In the genomic region with DNA sequence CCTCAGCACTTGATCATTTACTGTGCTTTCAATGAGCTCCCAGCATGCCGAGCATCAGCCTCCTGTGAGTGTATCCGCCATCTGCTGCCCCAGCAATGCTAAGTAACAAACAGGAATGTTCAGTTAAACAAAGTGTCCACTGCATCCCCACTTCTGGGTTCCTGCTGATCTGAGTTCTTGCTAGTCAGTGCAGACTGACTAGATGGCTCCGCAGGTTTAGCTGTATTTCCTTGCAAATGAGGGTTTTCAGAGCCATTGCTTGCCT, we compare ENCODE assay signal across 17 mouse cellular contexts.
DNase-seq lines count a peak whose midpoint lies in the region; ATAC-seq lines count a peak whose summit lies in the region.
"Had no signal": no experiment of that assay in that cellular context is flagged by ENCODE, and none has a peak within 500 bp of the region (broad histone marks: within the 10 kb centered on the region; RNA-seq: fewer than 3 reads in every experiment).

No protein-coding gene starts in this region.

- H3K4me2 ChIP-seq in neural tube, embryonic 15.5 days, result no peak overlapping the region
- no peak overlapping the region for H3K4me2 ChIP-seq in kidney, embryonic 14.5 days (replicated peaks; ENCODE audit: low read depth, low read length)
- H3K4me2 ChIP-seq: heart, embryonic 11.5 days; liver, embryonic 11.5 days; lung, embryonic 14.5 days; midbrain, embryonic 12.5 days had no signal

- H3K36me3 ChIP-seq in neural tube, embryonic 15.5 days, result no peaks in the 10 kb centered on the region
- H3K36me3 ChIP-seq in limb, embryonic 10.5 days, result no peaks in the 10 kb centered on the region
- no peaks in the 10 kb centered on the region for H3K36me3 ChIP-seq in kidney, embryonic 14.5 days (ENCODE audit: control insufficient read depth, insufficient read depth, low read length)
- H3K36me3 ChIP-seq: midbrain, embryonic 12.5 days had no signal

- no peak overlapping the region for H3K9ac ChIP-seq in neural tube, embryonic 15.5 days (replicated peaks)
- H3K9ac ChIP-seq in kidney, embryonic 14.5 days (ENCODE audit: low read depth, low read length), result no peak overlapping the region
- H3K9ac ChIP-seq: lung, embryonic 14.5 days; midbrain, embryonic 12.5 days had no signal

- DNase-seq in neural tube, embryonic 10.5 days (ENCODE audit: extremely low spot score, low spot score), result no peak
- peak; percentile 27 for DNase-seq in forelimb bud, embryonic 11.5 days (ENCODE audit: low read depth, low spot score)
- DNase-seq in limb, embryonic 10.5 days (ENCODE audit: low spot score), result no peak
- DNase-seq in embryo, embryonic 10 days (ENCODE audit: low spot score), result no peak
- DNase-seq: adrenal gland, postnatal 14 days; cerebellum, adult 8-10 months; kidney, adult 18-20 months; kidney, postnatal 4 days; lung, embryonic 14.5 days; thymus, postnatal 4 days had no signal

- peak overlapping the region; percentile 30; the same call in 1 of the 2 replicates for H3K27ac ChIP-seq in neural tube, embryonic 15.5 days (replicated peaks)
- peak overlapping the region; percentile 77 for H3K27ac ChIP-seq in limb, embryonic 10.5 days
- H3K27ac ChIP-seq in kidney, embryonic 14.5 days (ENCODE audit: low read depth, low read length), result no peak overlapping the region
- H3K27ac ChIP-seq: midbrain, embryonic 12.5 days had no signal

- H3K4me1 ChIP-seq in neural tube, embryonic 15.5 days, result peaks cover 19% of the 10 kb centered on the region
- H3K4me1 ChIP-seq in limb, embryonic 10.5 days, result peaks cover 30% of the 10 kb centered on the region
- no peaks in the 10 kb centered on the region; the same call in 1 of the 2 replicates for H3K4me1 ChIP-seq in kidney, embryonic 14.5 days (ENCODE audit: control insufficient read depth, insufficient read depth, low read length)

- no peaks in the 10 kb centered on the region for H3K27me3 ChIP-seq in neural tube, embryonic 15.5 days (replicated peaks)
- H3K27me3 ChIP-seq in limb, embryonic 10.5 days (ENCODE audit: low read depth, poor library complexity, severe bottlenecking), result no peaks in the 10 kb centered on the region
- no peaks in the 10 kb centered on the region for H3K27me3 ChIP-seq in kidney, embryonic 14.5 days (ENCODE audit: control insufficient read depth, insufficient read depth, low read length)
- H3K27me3 ChIP-seq: midbrain, embryonic 12.5 days had no signal

- WGBS in neural tube, embryonic 15.5 days, result 59% methylated on average over 3 of the region's 3 CpGs
- WGBS in limb, embryonic 10.5 days, result 77% methylated on average over 3 of the region's 3 CpGs
- WGBS in kidney, embryonic 14.5 days, result 84% methylated on average over 3 of the region's 3 CpGs

- H3K9me3 ChIP-seq in neural tube, embryonic 15.5 days (replicated peaks), result no peaks in the 10 kb centered on the region
- no peaks in the 10 kb centered on the region for H3K9me3 ChIP-seq in limb, embryonic 10.5 days (replicated peaks)
- no peaks in the 10 kb centered on the region for H3K9me3 ChIP-seq in kidney, embryonic 14.5 days (ENCODE audit: control insufficient read depth, low read length)
- H3K9me3 ChIP-seq: midbrain, embryonic 12.5 days had no signal

- ATAC-seq in neural tube, embryonic 15.5 days (ENCODE audit: low FRiP score), result no peak
- no peak for ATAC-seq in kidney, embryonic 14.5 days (ENCODE audit: low FRiP score, low TSS enrichment)
- no peak for ATAC-seq in frontal cortex, adult (ENCODE audit: low TSS enrichment)
- ATAC-seq: hindbrain, embryonic 16.5 days had no signal

- H3K4me3 ChIP-seq in neural tube, embryonic 15.5 days (replicated peaks), result no peak overlapping the region
- no peak overlapping the region for H3K4me3 ChIP-seq in limb, embryonic 10.5 days
- no peak overlapping the region for H3K4me3 ChIP-seq in kidney, embryonic 14.5 days (ENCODE audit: low read length)
- H3K4me3 ChIP-seq: midbrain, embryonic 12.5 days had no signal
